Mouse (Mus musculus): Measurements from ENCODE around the gene Hist1h2bm. TPM values are rescaled to one million over a fixed set of nuclear protein-coding genes. Genes with fewer than 3 reads are reported as not detected.
"Not testable (repeated sequence)": the region's sequence is repeated elsewhere in the genome, so short reads cannot be mapped to it uniquely, and the experiment has no call there.

Gene Hist1h2bm
- polyA plus RNA-seq, 1 experiment from 2014 or later = 4.6 TPM

DNA sequence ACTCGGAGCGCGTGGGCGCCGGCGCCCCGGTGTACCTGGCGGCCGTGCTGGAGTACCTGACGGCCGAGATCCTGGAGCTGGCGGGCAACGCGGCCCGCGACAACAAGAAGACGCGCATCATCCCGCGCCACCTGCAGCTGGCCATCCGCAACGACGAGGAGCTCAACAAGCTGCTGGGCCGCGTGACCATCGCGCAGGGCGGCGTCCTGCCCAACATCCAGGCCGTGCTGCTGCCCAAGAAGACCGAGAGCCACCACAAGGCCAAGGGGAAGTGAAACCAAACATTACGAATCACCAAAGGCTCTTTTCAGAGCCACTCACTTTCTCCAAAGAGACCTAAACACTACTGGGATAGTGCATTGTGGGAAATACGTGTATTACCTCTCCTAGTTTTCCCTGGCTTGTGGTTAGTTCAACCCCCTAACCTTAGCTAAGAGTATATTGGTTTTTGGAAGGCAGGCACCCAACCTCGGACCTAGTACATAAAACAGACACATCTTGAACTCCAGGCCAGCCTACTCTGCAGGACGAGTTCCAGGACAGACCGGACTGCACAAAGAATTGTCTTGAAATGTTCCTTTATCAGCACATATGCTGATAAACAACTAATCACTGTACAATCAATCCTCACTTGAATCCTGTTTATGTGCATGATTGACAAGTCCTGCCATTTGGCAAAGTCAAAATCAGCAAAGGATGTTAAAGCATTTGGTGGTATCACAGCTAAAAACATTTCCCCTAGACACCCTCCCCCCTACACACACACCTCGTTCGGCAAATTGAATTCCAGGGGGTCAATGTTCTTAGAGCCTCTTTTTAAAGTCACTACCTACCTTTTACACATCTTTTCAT lies 5.1 kb upstream of the Hist1h2bm start:
- peaks cover 37% of the 10 kb centered on the region for H3K4me1 ChIP-seq
- peak overlapping the region; percentile 49 for H3K4me3 ChIP-seq (replicated peaks)
- H3K36me3 ChIP-seq; H3K9me3 ChIP-seq (replicated peaks); H3K27me3 ChIP-seq: not testable (repeated sequence)
- peak overlapping the region; percentile 98 for H3K27ac ChIP-seq
- peak overlapping the region; percentile 65 for H3K9ac ChIP-seq
- peak overlapping the region; percentile 79 for H3K4me2 ChIP-seq
- 0% methylated on average over 15 of the region's 38 CpGs for WGBS
- ATAC-seq (replicated peaks; ENCODE audit: low FRiP score) = 0 out of 2 replicates have a peak, but pooled peaks have one; percentile 0

- peak within 1 kb of the TSS; percentile 51 for H3K4me3 ChIP-seq (replicated peaks)
- not testable (repeated sequence) for H3K9me3 ChIP-seq (replicated peaks); H3K36me3 ChIP-seq; H3K27me3 ChIP-seq
- WGBS = 1% methylated on average over 24 of the region's 56 CpGs
- peak within 1 kb of the TSS; percentile 65 for H3K9ac ChIP-seq
- peak within 1 kb of the TSS; percentile 79 for H3K4me2 ChIP-seq
- peaks cover 42% of the 10 kb centered on the region for H3K4me1 ChIP-seq
- ATAC-seq (replicated peaks; ENCODE audit: low FRiP score) = peak; percentile 41
- H3K27ac ChIP-seq = peak within 1 kb of the TSS; percentile 98
Measured at GRCm38 (mm10) chr13:21717397-21718357, 4.2 kb upstream of the Hist1h2bm start, which contains the start of gene Hist1h3h. Gene Hist1h3h, plus strand, starts transcription at chr13:21717659.

DNA sequence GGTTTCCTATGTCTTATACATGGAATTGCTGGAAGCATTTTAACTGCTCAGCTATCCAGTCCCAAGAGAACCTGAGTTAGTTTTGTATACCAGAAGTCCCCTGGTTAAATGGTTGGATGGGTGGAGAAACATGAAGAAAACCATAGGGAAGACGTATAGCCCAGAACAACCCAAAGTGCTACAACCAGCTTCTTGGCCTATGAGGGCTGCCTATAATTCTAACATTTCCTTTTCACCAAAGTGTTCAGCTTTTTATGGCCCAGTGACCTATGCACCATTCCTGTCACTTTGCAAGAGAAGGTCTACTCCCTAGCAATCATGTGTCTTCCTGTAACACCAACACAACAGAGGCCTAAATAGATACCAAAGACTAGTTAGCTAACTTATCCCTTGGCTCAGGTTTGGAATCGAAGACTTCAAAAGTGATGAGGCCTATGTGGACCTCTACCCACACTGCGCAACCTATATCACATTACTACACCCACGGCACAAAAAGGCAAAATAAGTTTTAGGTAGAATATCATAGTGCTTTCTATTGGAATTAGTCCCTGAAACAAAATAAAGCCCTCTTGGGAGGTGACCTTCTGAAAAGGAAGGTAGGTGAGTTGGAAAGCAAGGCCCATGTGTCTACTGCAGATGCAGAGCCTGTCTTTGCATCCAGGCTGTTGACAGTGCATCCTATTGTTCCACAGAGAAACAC lies 3.3 kb upstream of the Hist1h2bm start:
- Histone ChIP-seq H3K27me3 (no peaks in the 10 kb centered on the region), H3K9ac (peak overlapping the region; percentile 62), H3K4me3 (replicated peaks) (peak overlapping the region; percentile 51), H3K9me3 (replicated peaks) (no peaks in the 10 kb centered on the region), H3K36me3 (no peaks in the 10 kb centered on the region), H3K4me1 (peaks cover 46% of the 10 kb centered on the region), H3K27ac (peak overlapping the region; percentile 92), H3K4me2 (peak overlapping the region; percentile 79)
- WGBS = 49% methylated on average over 4 of the region's 4 CpGs
- ATAC-seq (replicated peaks; ENCODE audit: low FRiP score) = no peak

DNA sequence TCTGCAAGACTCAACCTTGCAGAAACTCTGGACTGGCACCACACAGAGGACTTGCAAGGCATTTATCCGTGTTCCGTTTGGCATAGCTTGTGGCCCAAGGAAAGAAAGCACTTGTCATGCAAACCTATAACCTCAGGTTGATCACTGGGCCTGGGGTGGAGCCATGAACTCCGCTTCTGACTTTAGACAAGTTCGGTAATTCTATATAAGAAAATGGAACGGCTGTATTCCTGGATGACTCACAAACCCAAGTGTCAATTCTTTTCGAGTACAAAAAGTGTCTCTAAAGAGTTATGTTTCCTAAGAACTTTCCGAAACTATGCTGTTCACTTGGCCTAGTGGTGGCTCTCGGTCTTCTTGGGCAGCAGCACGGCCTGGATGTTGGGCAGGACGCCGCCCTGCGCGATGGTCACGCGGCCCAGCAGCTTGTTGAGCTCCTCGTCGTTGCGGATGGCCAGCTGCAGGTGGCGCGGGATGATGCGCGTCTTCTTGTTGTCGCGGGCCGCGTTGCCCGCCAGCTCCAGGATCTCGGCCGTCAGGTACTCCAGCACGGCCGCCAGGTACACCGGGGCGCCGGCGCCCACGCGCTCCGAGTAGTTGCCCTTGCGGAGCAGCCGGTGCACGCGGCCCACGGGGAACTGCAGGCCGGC lies 612 bp upstream of the Hist1h2bm start:
- peak overlapping the region; percentile 54 for H3K9ac ChIP-seq
- not testable (repeated sequence) for H3K9me3 ChIP-seq (replicated peaks); H3K36me3 ChIP-seq; H3K27me3 ChIP-seq
- peak overlapping the region; percentile 45 for H3K4me3 ChIP-seq (replicated peaks)
- H3K4me2 ChIP-seq = peak overlapping the region; percentile 61
- peak; percentile 19 for ATAC-seq (replicated peaks; ENCODE audit: low FRiP score)
- H3K27ac ChIP-seq = peak overlapping the region; percentile 94
- under 1% methylated on average over 22 of the region's 44 CpGs for WGBS
- H3K4me1 ChIP-seq = peaks cover 36% of the 10 kb centered on the region

- Histone ChIP-seq H3K4me2 (peak overlapping the region; percentile 61), H3K4me3 (replicated peaks) (peak overlapping the region; percentile 45), H3K9ac (peak overlapping the region; percentile 43)
Measured at GRCm38 (mm10) chr13:21722373-21722925, 605 bp downstream of the Hist1h2bm start.

GRCm38 (mm10) chr13:21722993-21723836 lies 1.4 kb downstream of the Hist1h2bm start:
- Histone ChIP-seq H3K9me3 (replicated peaks) (no peaks in the 10 kb centered on the region), H3K27ac (peak overlapping the region; percentile 94), H3K4me3 (replicated peaks) (no peak overlapping the region; the same call in 1 of the 2 replicates), H3K4me1 (peaks cover 31% of the 10 kb centered on the region), H3K36me3 (no peaks in the 10 kb centered on the region), H3K4me2 (peak overlapping the region; percentile 61), H3K9ac (no peak overlapping the region; the same call in 1 of the 2 replicates), H3K27me3 (no peaks in the 10 kb centered on the region)
- ATAC-seq (replicated peaks; ENCODE audit: low FRiP score) = no peak
- 31% methylated on average over 5 of the region's 5 CpGs for WGBS

More at GRCm38 (mm10) chr13:21722373-21722925, 605 bp downstream of the Hist1h2bm start:
- ATAC-seq (replicated peaks; ENCODE audit: low FRiP score) = no peak; the same call in 1 of the 2 replicates
- WGBS = 2% methylated on average over 11 of the region's 11 CpGs
- Histone ChIP-seq H3K36me3 (no peaks in the 10 kb centered on the region), H3K4me1 (peaks cover 32% of the 10 kb centered on the region), H3K27ac (peak overlapping the region; percentile 94), H3K27me3 (no peaks in the 10 kb centered on the region), H3K9me3 (replicated peaks) (no peaks in the 10 kb centered on the region)

DNA sequence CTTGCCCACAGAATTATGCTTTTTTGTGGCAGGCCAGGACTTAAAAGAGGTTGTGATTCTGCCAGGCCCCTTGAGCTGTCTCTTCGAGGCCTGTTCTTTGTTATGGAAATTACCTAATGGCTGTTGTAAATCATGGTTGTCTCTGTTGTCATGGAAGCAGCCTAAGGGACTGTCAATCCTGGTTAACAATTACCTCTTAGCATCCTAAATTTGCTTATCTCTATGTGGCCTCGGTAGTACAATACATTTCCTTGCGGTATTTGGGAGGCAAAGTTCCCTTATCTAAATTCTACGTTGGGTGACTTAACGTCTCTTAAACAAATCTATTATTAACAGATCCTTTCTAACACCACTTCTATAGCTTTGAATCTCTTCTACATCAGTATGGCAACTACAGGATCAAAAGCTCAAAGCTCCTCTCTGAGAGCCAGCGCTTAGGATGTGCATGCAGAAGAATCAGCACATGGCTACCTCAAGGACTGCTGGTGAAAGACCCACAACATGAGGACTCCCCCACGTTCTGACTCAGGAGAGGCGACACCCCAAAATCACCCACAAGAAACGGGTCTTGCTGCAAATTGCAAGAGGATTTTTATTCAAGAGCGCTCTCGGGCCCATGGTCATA lies 6.2 kb downstream of the Hist1h2bm start:
- Histone ChIP-seq H3K27me3 (no peaks in the 10 kb centered on the region), H3K9me3 (replicated peaks) (no peaks in the 10 kb centered on the region), H3K4me3 (replicated peaks) (no peak overlapping the region), H3K27ac (no peak overlapping the region), H3K36me3 (no peaks in the 10 kb centered on the region), H3K4me2 (no peak overlapping the region), H3K4me1 (peaks cover under 1% of the 10 kb centered on the region; the same call in 1 of the 2 replicates), H3K9ac (no peak overlapping the region)
- no peak for ATAC-seq (replicated peaks; ENCODE audit: low FRiP score)
- WGBS = 37% methylated on average over 11 of the region's 11 CpGs

- Histone ChIP-seq H3K4me3 (replicated peaks) (no peak overlapping the region), H3K9ac (no peak overlapping the region), H3K9me3 (replicated peaks) (no peaks in the 10 kb centered on the region), H3K4me1 (peaks cover 9% of the 10 kb centered on the region), H3K4me2 (no peak overlapping the region), H3K36me3 (no peaks in the 10 kb centered on the region), H3K27ac (no peak overlapping the region), H3K27me3 (no peaks in the 10 kb centered on the region)
- 41% methylated on average over 1 of the region's 1 CpGs for WGBS
- ATAC-seq (replicated peaks; ENCODE audit: low FRiP score) = no peak
Measured at GRCm38 (mm10) chr13:21729544-21729943, 7.7 kb downstream of the Hist1h2bm start.

DNA sequence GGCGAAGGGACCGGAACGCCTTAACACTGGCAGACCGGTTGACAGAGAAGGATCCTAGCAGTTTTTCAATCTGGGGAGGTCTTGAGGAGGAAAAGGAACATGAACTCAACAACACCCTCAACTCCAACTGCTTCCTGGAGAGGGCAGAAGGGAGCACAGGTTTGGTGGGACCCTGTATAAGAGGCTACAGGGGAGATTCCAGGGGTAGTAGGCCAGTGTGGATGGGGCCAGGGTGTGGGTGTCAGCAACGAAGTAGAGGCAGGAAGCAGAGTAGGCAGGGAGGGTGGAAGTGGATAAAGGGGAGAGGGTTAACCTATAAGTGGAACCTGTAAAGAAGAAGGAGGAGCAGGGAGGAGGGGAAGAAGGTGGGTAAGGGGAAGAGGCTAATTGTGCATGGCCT lies 11.6 kb downstream of the Hist1h2bm start:
- no peak overlapping the region for H3K9ac ChIP-seq
- 63% methylated on average over 5 of the region's 5 CpGs for WGBS
- no peaks in the 10 kb centered on the region for H3K36me3 ChIP-seq
- peak overlapping the region; percentile 98 for H3K27ac ChIP-seq
- no peaks in the 10 kb centered on the region for H3K9me3 ChIP-seq (replicated peaks)
- peaks cover 22% of the 10 kb centered on the region for H3K4me1 ChIP-seq
- H3K4me3 ChIP-seq (replicated peaks) = no peak overlapping the region
- no peak for ATAC-seq (replicated peaks; ENCODE audit: low FRiP score)
- H3K27me3 ChIP-seq = no peaks in the 10 kb centered on the region
- H3K4me2 ChIP-seq = no peak overlapping the region; the same call in 1 of the 2 replicates
